Mouse (Mus musculus) heart, adult 10 weeks (tissue): ENCODE results near the gene Micall2. TPM values are rescaled to one million over a fixed set of nuclear protein-coding genes. Genes with fewer than 3 reads are reported as not detected.

Experiments used
- polyA plus RNA-seq: library from polyadenylated mRNA; stranded (reverse); fragments of 350-450 nt; fragmentation: Illumina TruSeq; extraction: RNeasy Lipid Tissue Mini Kit (QIAGEN cat#74804); gene quantifications from one replicate; pipeline ENCODE4 v1.2.3, GENCODE M21; 2014; ENCODE audit warnings: low read depth, low replicate concordance

The Micall2 gene
- polyA plus RNA-seq, result 1.6 TPM

GRCm38 (mm10) chr5:139735677-139736503 is at the start of gene Micall2:
Gene Micall2, minus strand, starts transcription at chr5:139736336.

DNA sequence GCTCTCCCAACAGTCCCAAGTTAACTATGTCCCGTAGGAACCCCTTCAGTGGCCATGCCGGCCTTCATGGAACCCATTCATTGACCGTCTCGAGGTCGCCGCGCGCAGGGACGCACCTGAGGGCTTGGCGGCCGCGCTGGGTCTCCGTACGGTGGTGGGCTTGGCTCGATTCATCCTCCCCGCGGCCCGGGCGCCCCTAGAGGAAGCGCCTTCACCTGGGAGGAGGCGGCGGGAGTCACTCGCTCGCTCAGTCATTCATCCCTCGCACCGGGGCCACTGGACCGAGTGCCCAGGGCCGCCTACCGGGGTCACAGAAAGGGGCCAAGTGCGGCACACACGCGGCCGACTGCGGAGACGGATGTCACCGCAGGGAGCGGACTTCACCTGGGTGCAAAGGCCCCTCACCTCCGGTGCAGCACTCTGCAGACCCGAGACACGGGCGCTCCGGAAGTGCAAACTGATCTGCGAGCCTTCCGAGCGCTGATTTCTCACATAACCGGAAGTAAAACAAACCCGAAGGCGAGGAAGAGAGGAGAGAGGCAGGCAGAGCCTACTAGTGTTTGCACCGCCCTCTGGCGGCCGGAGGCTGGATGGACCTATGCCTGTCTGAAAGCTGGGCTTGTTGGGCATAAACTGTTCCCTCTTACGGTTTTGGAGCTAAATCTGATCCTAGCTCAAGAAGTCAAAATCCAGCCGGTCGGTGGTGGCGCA is 39.2 kb upstream of the Micall2 start, which contains the start of gene Ints1:
TSS of gene Ints1 (minus strand) at position 459 of the 711 bp plus-strand sequence.

Other genes starting within 250 kb of the Micall2 start
- gene Uncx, start 192.8 kb downstream of the Micall2 start, polyA plus RNA-seq, result not detected
- gene Ints1, start 39.3 kb upstream of the Micall2 start, polyA plus RNA-seq, result 24.2 TPM
- 30.0 TPM for gene Mafk, start 55.2 kb upstream of the Micall2 start, polyA plus RNA-seq
- gene Tmem184a, start 83.6 kb upstream of the Micall2 start, polyA plus RNA-seq, result not detected
- gene Gm26938, start 90.1 kb upstream of the Micall2 start, polyA plus RNA-seq, result not detected
- 13.1 TPM for gene Psmg3, start 90.5 kb upstream of the Micall2 start, polyA plus RNA-seq
- 0.18 TPM for gene Elfn1, start 171.6 kb upstream of the Micall2 start, polyA plus RNA-seq